Mouse (Mus musculus) C2C12 (cell line): ENCODE results near the gene Ids. TPM values are rescaled to one million over a fixed set of nuclear protein-coding genes. Genes with fewer than 3 reads are reported as not detected.

ENCODE experiments used
- H3K27me3 ChIP-seq: one replicate; pipeline ENCODE4 v1.6.1; 2011; ENCODE audit not compliant: control insufficient read depth, insufficient read depth, insufficient read length
- H3K36me3 ChIP-seq: one replicate; pipeline ENCODE4 v1.6.1; 2011; ENCODE audit not compliant: control insufficient read depth, insufficient read depth
- H3K4me3 ChIP-seq: one replicate; pipeline ENCODE4 v1.5.1; 2011; ENCODE audit warnings: mild to moderate bottlenecking, control low read depth; ENCODE audit not compliant: poor library complexity, insufficient read depth, severe bottlenecking
- H3K79me2 ChIP-seq: one replicate; pipeline ENCODE4 v1.6.1; 2011; ENCODE audit not compliant: control insufficient read depth, insufficient read depth
- H3K79me3 ChIP-seq: one replicate; pipeline ENCODE4 v1.6.1; 2011; ENCODE audit warnings: low read depth, control low read depth
- H3ac ChIP-seq: one replicate; pipeline ENCODE3; 2011; ENCODE audit warnings: low read depth; ENCODE audit not compliant: control insufficient read depth, insufficient read length
- CEBPB ChIP-seq: IDR thresholded peaks from one replicate; pipeline ENCODE4 v1.6.1; 2011; ENCODE audit warnings: low read depth, mild to moderate bottlenecking, control low read depth, moderate library complexity
- CTCF ChIP-seq: IDR thresholded peaks from one replicate; pipeline ENCODE4 v1.5.1; 2011; ENCODE audit not compliant: control insufficient read depth, insufficient read depth, insufficient read length
- FOSL1 ChIP-seq: IDR thresholded peaks from one replicate; pipeline ENCODE4 v1.8.0; 2011; ENCODE audit warnings: mild to moderate bottlenecking, low read length; ENCODE audit not compliant: poor library complexity, insufficient read depth, severe bottlenecking
- MAX ChIP-seq: IDR thresholded peaks from one replicate; pipeline ENCODE4 v1.6.1; 2011; ENCODE audit warnings: mild to moderate bottlenecking, control low read depth
- MYOD1 ChIP-seq: IDR thresholded peaks from one replicate; pipeline ENCODE4 v1.6.1; 2011; ENCODE audit warnings: low read depth; ENCODE audit not compliant: control insufficient read depth, insufficient read length
- MYOG ChIP-seq: IDR thresholded peaks from one replicate; pipeline ENCODE4 v1.6.1; 2011; ENCODE audit not compliant: control insufficient read depth, insufficient read length; ENCODE audit errors: extremely low read depth
- USF1 ChIP-seq: IDR thresholded peaks from one replicate; pipeline ENCODE4 v1.6.1; 2011; ENCODE audit warnings: low read depth, mild to moderate bottlenecking, control low read depth, moderate library complexity
- polyA plus RNA-seq: library from polyadenylated mRNA; unstranded; fragments of >200 nt; fragmentation: generic; extraction: Trizol; gene quantifications from one replicate; pipeline ENCODE4 v1.2.1, GENCODE M21; 2012; ENCODE audit warnings: missing spikeins

Ids gene
- polyA plus RNA-seq, 1 experiment = 5.6 TPM

- H3K27me3 ChIP-seq = no peaks in the 10 kb centered on the region
- TF ChIP-seq MAX (no peak), USF1 (no peak), MYOD1 (no peak), CEBPB (no peak), CTCF (no peak), FOSL1 (no peak), MYOG (no peak)
- H3K4me3 ChIP-seq = no peak overlapping the region
- no peaks in the 10 kb centered on the region for H3K79me3 ChIP-seq
- no peak overlapping the region for H3ac ChIP-seq
- no peaks in the 10 kb centered on the region for H3K36me3 ChIP-seq
- no peaks in the 10 kb centered on the region for H3K79me2 ChIP-seq
Observed at GRCm38 (mm10) chrX:70319254-70319653, 45.6 kb downstream of the Ids start.

- Histone ChIP-seq H3K27me3 (no peaks in the 10 kb centered on the region), H3ac (no peak overlapping the region), H3K79me2 (no peaks in the 10 kb centered on the region), H3K79me3 (no peaks in the 10 kb centered on the region), H3K4me3 (no peak overlapping the region), H3K36me3 (no peaks in the 10 kb centered on the region)
- TF ChIP-seq FOSL1 (no peak), MYOD1 (no peak), MYOG (no peak), CEBPB (no peak), MAX (no peak), USF1 (no peak), CTCF (no peak)
Observed at GRCm38 (mm10) chrX:70314949-70315641, 49.8 kb downstream of the Ids start.

Other genes with a start within 250 kb of the Ids start
- 30.2 TPM for gene 1110012L19Rik, start 20.8 kb upstream of the Ids start, polyA plus RNA-seq
- 60.8 TPM for gene Tmem185a, start 112.1 kb upstream of the Ids start, polyA plus RNA-seq